Mouse (Mus musculus) thymus, adult 2 months (tissue): ENCODE results near the gene Kdm1b. TPM values are rescaled to one million over a fixed set of nuclear protein-coding genes. Genes with fewer than 3 reads are reported as not detected.
A peak's percentile ranks its signal among the peaks of the same experiment; 100 is the strongest.

ENCODE experiments used
- DNase-seq: peaks from one replicate; pipeline ENCODE4 v3.0.0; 2021
- H3K27ac ChIP-seq: fragments of 200-500 bp; 2 replicates; pipeline ENCODE4 v1.5.1; 2012; ENCODE audit warnings: low read length, control low read depth; ENCODE audit not compliant: control insufficient read depth, insufficient read depth
- H3K27me3 ChIP-seq: fragments of 200-500 bp; 2 replicates; pipeline ENCODE4 v1.6.1; 2012; ENCODE audit warnings: mild to moderate bottlenecking, low read length, moderate library complexity, mixed read lengths; ENCODE audit not compliant: control insufficient read depth, insufficient read depth
- H3K36me3 ChIP-seq: fragments of 200-500 bp; 2 replicates; pipeline ENCODE4 v1.6.1; 2012; ENCODE audit warnings: mild to moderate bottlenecking, low read length, moderate library complexity; ENCODE audit not compliant: control insufficient read depth, insufficient read depth
- H3K4me1 ChIP-seq: fragments of 200-500 bp; replicated peaks from 2 replicates; pipeline ENCODE4 v1.6.1; 2012; ENCODE audit warnings: low read length; ENCODE audit not compliant: control insufficient read depth, insufficient read depth
- H3K4me3 ChIP-seq: fragments of 200-500 bp; 2 replicates; pipeline ENCODE4 v1.5.1; 2012; ENCODE audit warnings: mild to moderate bottlenecking, low read length, control low read depth, moderate library complexity; ENCODE audit not compliant: control insufficient read depth, insufficient read depth
- CTCF ChIP-seq: fragments of 200-500 bp; IDR thresholded peaks from 2 replicates; pipeline ENCODE4 v1.5.1; 2012; ENCODE audit warnings: mild to moderate bottlenecking, control low read depth, low read length, moderate library complexity, borderline replicate concordance; ENCODE audit not compliant: control insufficient read depth, poor library complexity, insufficient read depth; ENCODE audit errors: extremely low read depth
- POLR2A ChIP-seq: fragments of 200-500 bp; IDR thresholded peaks from 2 replicates; pipeline ENCODE4 v1.6.1; 2012; ENCODE audit warnings: mild to moderate bottlenecking, low read length, control low read depth, moderate library complexity; ENCODE audit not compliant: control insufficient read depth, poor library complexity, insufficient read depth; ENCODE audit errors: extremely low read depth
- WGBS: fragments of 180-500 bp; shearing (Covaris S2); methylation state at CpG from one replicate; pipeline ENCODE4 v1.1.7; 2018; 5-methylcytosine and 5-hydroxymethylcytosine counted together
- polyA plus RNA-seq: library from polyadenylated mRNA; depleted of rRNA; stranded (reverse); fragments of >200 nt; gene quantifications from 2 replicates; pipeline ENCODE4 v1.2.3, GENCODE M21; 2012; rRNA removed

Gene Kdm1b
- 23.6 and 25.2 TPM in 2 replicates for polyA plus RNA-seq

- under 1% methylated on average over 48 of the region's 48 CpGs for WGBS
Observed at GRCm38 (mm10) chr13:47043030-47043680, at the start of gene Kdm1b. Kdm1b (plus strand) TSS chr13:47043499.

GRCm38 (mm10) chr13:46997355-46997754 is 45.9 kb upstream of the Kdm1b start:
- WGBS = 50% methylated on average over 4 of the region's 4 CpGs
- DNase-seq = no peak
- Histone ChIP-seq H3K4me1 (no peaks in the 10 kb centered on the region), H3K4me3 (no peak overlapping the region), H3K27ac (no peak overlapping the region), H3K36me3 (no peaks in the 10 kb centered on the region), H3K27me3 (no peaks in the 10 kb centered on the region)
- no peak for TF ChIP-seq POLR2A

More at GRCm38 (mm10) chr13:47043030-47043680, at the start of gene Kdm1b:
- Histone ChIP-seq H3K27ac (no peak within 1 kb of the TSS), H3K36me3 (no peaks in the 10 kb centered on the region), H3K27me3 (no peaks in the 10 kb centered on the region), H3K4me3 (peak within 1 kb of the TSS; percentile 82), H3K4me1 (peaks cover 9% of the 10 kb centered on the region)
- peak; percentile 98 for DNase-seq
- TF ChIP-seq POLR2A (peak; percentile 97), CTCF (peak; percentile 65)

- TF ChIP-seq CTCF (no peak), POLR2A (no peak)
- Histone ChIP-seq H3K4me3 (no peak overlapping the region), H3K27ac (no peak overlapping the region), H3K4me1 (no peaks in the 10 kb centered on the region), H3K27me3 (no peaks in the 10 kb centered on the region), H3K36me3 (no peaks in the 10 kb centered on the region)
- WGBS = 65% methylated on average over 5 of the region's 5 CpGs
- no peak for DNase-seq
Observed at GRCm38 (mm10) chr13:46999498-46999897, 43.8 kb upstream of the Kdm1b start.

- no peak for DNase-seq
- no peaks in the 10 kb centered on the region for H3K36me3 ChIP-seq
- TF ChIP-seq POLR2A (no peak), CTCF (no peak)
- H3K4me3 ChIP-seq = no peak overlapping the region
- no peak overlapping the region for H3K27ac ChIP-seq
- H3K27me3 ChIP-seq = no peaks in the 10 kb centered on the region
- 87% methylated on average over 4 of the region's 4 CpGs for WGBS
- no peaks in the 10 kb centered on the region for H3K4me1 ChIP-seq
Observed at GRCm38 (mm10) chr13:47001590-47001989, 41.7 kb upstream of the Kdm1b start.

GRCm38 (mm10) chr13:47013740-47014139 is 29.6 kb upstream of the Kdm1b start:
- peak overlapping the region; percentile 53; the same call in 1 of the 2 replicates for H3K4me3 ChIP-seq
- 83% methylated on average over 10 of the region's 10 CpGs for WGBS
- DNase-seq = peak; percentile 5

GRCm38 (mm10) chr13:47014334-47015194 is 28.7 kb upstream of the Kdm1b start, which contains the start of gene Nhlrc1:
Nhlrc1 (minus strand) TSS chr13:47014850.
- peak within 1 kb of the TSS; percentile 53 for H3K4me3 ChIP-seq
- peak; percentile 73 for DNase-seq
- peak; percentile 33 for TF ChIP-seq POLR2A
- peak; percentile 99 for TF ChIP-seq CTCF
- H3K27me3 ChIP-seq = no peaks in the 10 kb centered on the region
- H3K27ac ChIP-seq = no peak within 1 kb of the TSS
- H3K36me3 ChIP-seq = no peaks in the 10 kb centered on the region
- peaks cover 6% of the 10 kb centered on the region; the same call in 1 of the 2 replicates for H3K4me1 ChIP-seq
- WGBS = 3% methylated on average over 73 of the region's 73 CpGs

More at GRCm38 (mm10) chr13:47013740-47014139, 29.6 kb upstream of the Kdm1b start:
- no peaks in the 10 kb centered on the region for H3K36me3 ChIP-seq
- peaks cover 6% of the 10 kb centered on the region; the same call in 1 of the 2 replicates for H3K4me1 ChIP-seq
- TF ChIP-seq CTCF (no peak), POLR2A (no peak)
- H3K27ac ChIP-seq = no peak overlapping the region
- no peaks in the 10 kb centered on the region for H3K27me3 ChIP-seq

- 17% methylated on average over 5 of the region's 5 CpGs for WGBS
- no peaks in the 10 kb centered on the region for H3K36me3 ChIP-seq
- H3K27me3 ChIP-seq = no peaks in the 10 kb centered on the region
- H3K4me1 ChIP-seq = peaks cover 6% of the 10 kb centered on the region; the same call in 1 of the 2 replicates
- no peak for DNase-seq
- no peak overlapping the region for H3K27ac ChIP-seq
- TF ChIP-seq CTCF (no peak), POLR2A (no peak)
- no peak overlapping the region for H3K4me3 ChIP-seq
Observed at GRCm38 (mm10) chr13:47015195-47015501, 28.2 kb upstream of the Kdm1b start.
